Mouse (Mus musculus): ENCODE results near the gene Hjurp.

Gene Hjurp

DNA sequence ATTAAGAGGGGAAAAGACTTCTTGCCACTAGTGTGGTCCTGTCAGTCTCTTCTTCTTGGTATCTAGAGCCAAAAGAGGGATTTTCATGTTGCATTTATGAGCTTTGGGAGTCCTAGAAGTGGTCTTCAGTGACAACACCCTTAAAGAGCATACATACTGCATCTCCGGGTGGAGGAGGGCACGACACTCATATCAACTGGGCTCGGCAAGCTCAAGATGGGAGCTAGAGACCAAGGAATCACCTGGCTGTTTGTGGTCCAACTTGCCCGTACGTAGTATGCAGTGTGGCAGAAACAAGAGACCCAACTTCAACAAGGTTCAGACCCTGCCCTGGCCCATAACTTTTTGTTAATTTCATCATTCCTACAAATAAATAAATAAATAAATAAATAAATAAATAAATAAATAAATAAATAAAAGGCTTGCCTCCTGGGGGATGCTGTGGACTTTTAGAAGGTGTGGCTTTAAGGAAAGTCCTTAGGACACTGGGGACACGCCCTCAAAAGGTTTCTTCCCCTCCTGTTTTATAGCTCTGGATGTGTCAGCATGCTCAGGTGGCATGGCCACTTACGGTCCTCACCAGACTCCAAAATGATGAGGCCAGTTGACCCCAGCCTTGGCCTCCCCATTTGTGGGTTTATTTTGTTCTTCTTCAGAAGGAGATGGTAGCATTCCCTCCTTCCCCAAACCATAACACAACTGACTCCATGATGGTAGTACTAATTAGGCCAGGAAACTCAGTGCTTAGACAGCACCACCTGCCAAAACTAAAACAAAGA is 20.2 kb upstream of the Hjurp start:
- DNase-seq, result peak; percentile 1

DNA sequence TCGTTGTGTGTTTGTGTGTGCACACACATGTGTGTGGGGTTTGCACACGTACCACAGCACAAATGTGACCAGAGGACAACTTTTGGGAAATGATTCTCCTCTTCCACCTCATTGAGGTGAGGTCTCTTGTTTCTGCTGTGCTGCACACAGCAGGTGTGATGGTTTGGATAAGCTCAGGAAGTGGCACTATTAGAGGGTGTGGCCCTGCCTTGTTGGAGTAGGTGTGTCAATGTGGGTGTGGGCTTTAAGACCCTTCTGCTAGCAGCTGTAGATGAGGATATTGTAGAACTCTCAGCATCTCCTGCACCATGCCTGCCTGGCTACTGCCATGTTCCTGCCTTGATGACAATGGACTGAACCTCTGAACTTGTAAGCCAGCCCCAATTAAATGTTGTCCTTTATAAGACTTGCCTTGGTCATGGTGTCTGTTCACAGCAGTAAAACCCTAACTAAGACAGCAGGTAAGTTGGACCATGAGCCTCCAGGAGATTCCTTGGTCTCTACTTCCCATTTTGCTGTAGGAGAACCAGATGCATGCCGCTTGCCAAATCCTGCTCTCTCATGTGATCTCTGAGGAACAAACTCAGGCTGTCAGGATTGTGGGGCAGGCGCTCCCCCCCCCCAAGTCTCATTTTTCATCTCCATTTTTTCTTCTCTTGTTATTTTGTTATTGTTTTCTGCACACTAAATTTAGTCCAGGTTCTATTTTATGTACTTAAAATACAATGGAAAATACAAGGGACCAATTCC is 18.9 kb upstream of the Hjurp start:
- DNase-seq, result no peak

DNA sequence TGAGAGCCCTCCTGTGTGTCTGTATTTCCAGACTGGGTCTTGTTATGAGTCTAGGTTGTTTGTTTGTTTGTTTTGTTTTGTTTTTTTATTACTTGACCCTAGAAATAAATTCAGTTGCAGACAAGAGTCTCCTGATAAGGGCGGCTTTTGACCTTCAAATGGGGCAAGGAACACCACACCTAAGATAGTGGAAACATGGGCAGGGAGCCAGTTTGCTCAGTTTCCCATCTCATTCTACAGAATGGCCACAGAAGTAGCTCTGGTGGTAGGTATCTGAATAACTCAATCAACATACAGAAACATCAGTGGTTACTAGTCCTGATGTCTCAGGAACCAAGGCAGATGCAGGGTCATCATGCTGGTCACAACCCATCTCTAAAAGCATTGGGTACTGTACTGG is 17.2 kb upstream of the Hjurp start:
- DNase-seq, result no peak

DNA sequence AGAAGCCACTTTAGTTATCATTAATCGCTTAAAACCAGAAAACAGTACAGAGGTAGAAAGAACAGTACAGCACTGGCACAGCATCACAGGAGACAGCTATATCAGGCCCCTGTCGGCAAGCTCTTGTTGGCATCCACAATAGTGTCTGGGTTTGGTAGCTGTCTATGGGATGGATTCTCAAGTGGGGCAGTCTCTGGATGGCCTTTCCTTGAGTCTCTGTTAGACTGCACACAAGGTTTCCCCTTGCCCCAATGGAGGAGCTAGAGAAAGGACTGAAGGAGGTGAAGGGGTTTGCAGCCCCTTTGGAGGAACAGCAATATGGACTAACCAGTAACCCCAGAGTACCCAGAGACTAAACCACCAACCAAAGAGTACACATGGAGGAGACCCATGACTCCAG is 14.6 kb upstream of the Hjurp start:
- no peak for DNase-seq

DNA sequence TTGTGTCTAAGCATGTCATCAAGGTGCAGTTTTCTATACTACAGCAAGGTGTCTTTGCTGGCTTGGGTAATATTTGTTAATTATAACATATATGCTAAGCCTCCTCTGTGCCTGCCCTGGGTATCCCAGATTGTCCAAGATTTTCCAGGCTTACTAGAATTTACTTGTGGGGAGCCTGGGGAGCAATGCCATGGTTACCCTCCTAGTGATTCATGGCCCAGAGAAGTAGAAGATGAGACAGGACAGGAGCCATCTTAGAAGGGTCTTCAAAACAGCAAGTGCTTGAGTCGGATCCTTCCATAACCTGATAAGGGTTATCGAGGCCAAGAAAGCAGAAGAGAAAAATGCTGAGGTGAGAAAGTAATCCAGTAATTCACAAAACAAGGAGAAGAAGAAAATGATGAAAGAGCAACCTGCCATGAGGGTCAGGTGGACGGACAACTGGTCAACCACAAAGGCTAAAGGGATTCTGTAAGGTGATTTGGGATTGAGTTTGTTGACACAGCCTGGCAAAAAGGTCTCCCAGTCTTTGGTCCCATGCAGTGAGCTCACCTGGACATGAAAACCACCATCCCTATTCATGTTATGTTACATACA is 14.1 kb upstream of the Hjurp start:
- no peak for DNase-seq

DNA sequence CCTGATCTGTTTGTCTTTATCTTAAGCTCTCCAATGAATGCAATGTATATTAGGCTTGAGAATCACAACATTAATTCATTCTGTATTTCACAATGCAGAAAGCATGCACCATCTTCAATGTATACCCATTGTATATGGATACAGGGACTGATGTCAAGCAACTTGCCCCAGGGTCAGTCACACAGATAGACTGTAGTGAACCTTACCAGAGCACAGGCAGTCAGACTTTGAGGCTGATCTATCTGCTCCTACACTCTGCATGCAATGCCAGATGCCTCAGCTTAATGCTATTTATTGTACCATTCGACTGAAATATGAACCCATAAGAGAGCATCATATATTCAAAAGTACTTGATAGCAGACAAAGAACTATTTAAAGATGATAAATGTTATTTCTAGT is 13.1 kb upstream of the Hjurp start:
- no peak for DNase-seq

DNA sequence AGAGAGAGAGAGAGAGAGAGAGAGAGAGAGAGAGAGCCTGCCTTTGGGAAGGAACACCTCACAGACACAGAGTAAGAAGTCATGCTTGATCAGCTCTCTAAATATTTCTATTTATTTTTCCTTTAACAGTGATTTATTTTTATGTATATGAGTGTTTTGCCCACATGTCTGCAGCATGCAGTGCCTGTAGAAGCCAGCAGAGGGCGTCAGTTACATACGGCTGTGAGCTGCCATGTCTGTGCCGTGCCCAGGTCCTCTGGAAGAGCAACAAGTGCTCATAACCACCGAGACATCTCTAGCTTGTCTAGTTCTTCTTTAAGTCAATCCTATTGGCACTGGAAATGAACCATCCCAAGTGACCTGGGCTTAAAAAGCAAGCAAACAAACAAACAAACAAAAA is 12.5 kb upstream of the Hjurp start:
- peak; percentile 60 for DNase-seq

DNA sequence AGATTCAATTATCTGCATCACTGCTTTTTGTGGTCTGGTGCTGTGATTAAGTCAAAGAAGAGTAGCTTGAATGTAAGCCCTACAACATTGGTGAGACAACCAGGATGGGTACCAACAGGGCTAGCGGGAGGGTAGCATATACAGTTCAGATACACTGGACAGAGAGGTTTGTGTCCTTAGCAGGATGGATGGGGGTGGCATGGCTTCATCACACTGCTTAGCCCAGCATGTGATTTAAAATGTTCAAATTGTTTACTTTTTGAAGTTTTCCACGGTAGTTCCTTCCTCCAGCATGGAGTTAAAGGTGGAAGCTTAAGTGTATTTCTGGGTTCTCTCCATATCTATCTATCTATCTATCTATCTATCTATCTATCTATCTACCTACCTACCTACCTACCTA is 11.7 kb upstream of the Hjurp start:
- DNase-seq, result no peak

DNA sequence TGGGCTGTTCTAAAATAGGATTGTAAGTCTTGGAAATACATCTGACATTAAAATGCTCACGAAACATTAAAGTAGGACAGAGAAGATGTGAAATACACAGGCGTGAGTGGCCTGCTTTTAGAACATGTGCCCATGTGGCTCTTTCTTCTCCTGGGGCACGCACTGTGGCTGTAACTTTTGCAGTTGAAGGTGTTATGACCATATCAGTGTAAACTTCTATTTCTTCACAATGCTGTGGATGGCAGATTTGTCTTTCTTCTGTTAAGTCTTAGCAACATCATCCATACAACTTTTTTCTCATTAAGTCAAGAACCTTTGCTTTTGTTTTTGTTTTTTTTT is 11.3 kb upstream of the Hjurp start:
- DNase-seq, result no peak

DNA sequence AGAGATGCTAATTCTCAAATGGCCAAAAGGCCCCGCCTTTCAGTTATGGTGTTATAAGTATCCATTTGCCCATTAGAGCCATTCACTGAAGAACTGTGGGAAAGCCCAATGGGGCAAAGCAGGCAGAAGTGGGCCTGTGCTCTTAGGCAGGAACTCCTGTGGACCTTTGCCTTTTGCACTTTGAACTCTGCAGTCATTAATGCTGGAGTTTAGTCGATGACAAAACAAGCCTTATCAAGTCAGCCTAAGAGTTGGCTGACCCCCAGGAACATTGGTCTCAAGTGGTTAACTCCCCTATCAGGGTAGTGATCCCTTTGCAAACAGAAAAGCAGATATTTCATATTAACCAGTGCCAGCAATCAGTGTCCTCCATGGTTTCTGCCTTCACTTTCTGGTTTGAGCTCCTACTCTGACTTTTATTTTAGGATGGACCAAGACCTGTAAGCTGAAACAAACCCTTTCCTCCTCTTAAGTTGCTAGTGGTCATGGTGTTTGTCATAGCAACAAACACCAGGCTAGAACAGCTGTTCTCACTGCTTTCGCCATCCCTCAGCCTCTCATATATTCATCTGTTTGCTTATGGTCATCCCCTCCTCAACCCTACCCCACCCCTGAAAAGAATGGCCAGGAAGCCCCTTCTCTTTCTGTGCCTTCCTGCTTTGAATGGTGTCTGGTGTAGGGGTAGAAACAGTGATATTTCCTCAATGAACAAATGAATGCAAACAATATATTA is 10.8 kb upstream of the Hjurp start:
- DNase-seq, result no peak

DNA sequence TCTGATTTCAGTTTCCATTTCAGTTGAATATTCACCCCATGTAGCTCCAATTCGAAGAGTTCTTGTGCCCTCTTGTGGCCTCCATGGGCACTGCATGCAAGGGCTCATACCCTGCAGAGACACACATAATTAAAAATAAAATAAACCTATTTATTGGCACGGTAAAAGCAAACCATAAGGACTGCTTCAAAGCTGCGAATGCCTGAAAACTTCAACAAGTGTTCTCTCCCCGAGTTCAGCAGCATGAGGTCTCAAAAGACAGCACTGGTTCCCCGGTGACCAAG is 10.2 kb upstream of the Hjurp start:
- peak; percentile 69 for DNase-seq

DNA sequence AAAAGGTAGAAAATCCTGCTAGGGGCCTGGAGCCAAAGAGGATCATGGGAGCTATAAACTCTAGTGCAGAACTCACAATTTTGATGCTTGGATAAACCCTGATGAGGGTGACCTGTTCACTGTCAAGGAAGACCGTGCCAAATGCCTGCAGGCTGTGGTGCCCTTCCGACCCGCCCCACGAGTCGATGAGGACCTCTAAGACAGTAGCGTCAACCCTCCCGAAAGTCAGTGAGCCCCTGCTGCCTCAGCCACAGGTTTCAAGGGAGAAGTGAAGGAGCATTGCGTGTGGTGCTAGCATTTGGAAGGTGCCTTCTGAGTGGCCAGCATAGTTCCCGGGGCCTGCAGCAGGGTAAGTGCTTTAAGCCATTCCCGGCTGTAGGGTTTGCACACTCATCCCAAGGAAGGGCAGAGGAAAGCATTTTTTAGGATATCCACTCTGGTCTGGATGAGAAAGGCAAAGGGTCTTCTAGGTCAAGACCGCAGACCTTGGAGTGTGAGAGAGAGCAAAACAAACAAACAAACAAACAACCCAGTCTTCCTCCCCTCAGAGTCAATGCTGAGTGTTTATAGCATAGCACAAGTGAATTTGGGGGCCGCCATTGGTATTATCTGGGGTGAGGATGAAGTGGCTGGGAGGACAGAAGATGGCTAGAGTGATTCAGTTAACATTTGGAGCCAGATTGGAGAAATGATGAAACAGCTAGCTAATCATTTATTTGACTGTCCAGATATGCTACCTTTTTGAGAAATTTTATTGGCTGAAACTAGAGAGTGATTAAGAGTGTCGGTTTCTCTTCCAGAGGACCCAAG is 9.7 kb upstream of the Hjurp start:
- DNase-seq, result no peak

DNA sequence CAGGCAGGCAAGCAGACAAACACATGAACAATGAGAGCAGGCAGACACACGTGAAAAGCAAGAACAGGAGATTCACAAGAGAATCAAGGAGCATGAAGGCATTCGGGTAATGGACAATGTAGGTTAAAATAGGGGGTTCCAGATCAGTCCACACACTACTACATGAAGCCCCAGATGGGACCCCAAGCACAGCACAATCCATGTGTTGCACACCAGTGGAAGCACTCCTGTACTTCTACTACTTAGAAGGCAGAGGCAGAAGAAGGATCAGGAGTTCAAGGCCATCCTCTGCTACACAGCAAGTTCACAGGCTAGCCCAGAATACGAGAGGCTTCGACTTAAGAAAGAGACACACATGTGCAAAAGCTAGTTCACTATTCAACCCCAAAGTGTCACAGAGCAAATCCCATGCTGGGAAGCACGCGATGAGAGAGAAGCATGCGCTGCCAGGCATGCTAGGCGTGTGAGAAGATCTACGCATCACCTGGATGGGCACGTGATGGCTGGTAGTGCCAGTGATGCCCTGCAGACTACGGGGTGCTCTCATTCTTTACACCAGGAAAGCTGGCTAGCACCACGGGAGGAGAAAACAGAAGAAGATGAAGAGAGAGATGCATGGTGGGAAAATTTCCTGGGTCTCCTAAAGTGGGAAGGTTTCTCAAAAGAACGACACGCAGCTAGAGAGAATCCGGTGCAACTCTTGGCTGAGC is 8.9 kb upstream of the Hjurp start:
- DNase-seq, result no peak

DNA sequence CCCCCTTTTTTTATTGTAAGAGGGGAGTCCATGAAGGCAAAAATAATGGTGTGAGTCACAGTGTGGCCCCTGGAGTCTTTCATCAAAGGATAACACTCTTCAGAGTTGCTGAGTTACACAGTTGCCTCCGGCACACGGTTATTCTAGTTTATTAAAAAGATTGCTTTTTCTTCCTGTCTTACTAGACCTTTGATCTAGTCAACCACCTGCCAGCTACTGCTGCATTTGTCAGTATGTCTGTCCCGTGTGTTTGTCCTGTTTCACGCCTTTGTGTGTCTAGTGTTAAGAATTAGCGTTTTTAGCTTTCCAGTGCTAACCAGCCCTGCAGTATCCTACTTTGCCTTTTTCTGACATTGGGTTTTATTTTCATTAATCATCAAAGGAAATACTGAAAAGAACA is 8.2 kb upstream of the Hjurp start:
- DNase-seq, result no peak

DNA sequence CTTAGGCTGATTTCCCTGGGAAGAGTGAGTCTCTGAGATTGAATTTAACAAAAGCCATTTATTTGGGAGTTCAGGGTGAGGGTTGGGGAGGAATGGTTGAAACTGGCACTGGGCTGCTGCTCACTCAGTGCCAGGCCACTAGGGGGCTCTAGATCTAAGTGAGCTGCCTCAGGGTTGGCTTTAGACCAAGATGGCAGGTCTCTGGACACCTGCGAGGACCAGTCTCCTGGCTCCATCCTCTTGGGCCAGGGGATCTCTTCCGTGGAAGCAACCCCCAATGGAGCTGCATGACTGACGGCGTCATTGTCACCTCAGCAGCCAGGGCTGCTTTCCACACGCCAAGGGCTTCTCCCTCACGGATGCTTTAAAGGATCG is 7.5 kb upstream of the Hjurp start:
- DNase-seq, result peak; percentile 47

DNA sequence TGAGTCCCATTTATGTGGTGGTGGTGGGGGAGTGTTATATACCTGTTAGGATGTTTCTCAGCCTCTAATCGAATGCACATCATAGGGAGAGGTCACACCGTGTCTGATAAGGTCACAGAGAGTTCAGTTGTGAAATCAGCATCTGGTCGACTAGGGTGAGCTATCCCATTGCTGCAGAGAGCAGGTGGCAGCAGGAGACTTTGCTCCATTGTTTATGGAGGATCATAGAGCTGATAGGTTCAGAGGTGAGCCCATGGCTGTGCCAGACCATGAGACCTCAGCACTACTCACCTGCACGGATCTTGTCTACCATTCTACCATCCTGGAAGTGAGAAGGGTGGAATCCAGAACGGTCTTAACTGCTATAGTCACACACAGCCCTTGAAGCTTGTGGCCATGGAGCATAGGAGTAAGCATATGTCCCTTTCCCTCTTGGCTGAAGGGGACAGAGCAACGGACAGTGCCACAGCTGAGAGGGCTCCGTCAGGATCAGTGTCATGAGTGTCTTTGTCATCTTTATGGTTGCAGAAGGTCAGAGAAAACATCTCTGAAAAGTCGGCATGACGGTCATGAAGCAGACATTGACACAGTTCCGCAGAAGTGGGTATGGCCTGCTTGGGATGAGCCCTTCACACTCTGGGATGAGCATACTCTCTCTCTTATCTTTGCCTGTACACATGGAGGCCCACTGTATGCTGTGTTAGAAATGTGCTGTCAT is 7.0 kb upstream of the Hjurp start:
- DNase-seq, result no peak

DNA sequence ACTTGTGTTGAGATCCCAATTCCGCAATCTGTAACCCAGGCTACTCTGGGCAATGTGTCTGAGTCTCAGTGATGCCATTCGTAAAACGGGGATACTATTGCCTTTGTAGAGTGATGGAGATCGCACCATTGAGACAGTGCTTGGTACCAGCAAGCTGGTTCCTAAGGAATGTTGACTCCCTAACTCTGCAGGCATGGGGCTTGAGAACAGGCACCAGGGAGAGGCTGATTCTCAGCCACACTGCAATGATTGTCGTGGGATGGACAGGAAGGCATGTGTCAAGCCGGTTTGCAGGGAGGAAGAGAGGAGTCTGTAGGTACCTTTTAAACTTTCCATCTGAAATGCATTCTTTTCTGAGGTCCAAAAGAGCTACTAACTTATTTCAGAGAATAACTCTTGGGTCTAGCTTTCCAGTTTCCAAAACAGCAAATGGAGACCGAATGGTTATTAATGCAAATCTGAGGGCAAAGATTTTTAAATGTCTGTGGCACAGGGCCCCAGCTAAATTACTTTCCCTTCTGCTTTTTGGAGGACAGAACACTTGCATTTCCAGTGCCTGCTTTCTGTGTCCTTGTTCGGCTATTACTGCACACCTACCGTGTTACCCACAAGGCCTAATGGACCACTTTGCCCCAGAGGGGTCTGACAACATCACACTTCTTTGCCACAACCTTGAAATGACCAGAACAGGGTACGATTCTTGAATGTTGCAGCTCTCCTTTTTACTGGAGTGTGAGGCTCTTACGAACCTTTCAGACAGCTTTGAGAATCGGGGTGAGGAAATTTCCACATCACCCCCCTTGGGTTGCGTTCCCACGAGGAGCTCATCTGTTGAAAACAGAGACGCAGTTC is 6.2 kb upstream of the Hjurp start:
- no peak for DNase-seq

DNA sequence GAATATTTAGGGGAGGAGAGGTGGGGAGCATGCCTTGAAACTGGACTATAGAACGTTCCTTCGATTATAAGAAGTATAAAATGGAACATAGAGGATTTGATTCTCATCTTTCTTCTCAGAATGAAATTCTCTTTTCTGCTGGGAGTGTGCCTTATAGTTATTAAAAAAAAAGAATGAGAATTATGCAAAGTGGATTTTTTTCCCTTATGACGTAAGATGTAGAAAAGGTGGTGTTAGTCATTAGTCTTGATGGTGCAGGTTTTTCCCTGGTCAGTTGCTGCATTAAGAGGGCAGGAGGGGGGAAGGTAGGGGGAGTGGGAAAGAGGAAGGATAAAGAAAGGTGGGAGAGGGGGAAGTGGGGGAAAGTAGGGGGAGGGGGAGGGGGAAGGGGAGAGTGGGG is 4.9 kb upstream of the Hjurp start:
- DNase-seq, result no peak

DNA sequence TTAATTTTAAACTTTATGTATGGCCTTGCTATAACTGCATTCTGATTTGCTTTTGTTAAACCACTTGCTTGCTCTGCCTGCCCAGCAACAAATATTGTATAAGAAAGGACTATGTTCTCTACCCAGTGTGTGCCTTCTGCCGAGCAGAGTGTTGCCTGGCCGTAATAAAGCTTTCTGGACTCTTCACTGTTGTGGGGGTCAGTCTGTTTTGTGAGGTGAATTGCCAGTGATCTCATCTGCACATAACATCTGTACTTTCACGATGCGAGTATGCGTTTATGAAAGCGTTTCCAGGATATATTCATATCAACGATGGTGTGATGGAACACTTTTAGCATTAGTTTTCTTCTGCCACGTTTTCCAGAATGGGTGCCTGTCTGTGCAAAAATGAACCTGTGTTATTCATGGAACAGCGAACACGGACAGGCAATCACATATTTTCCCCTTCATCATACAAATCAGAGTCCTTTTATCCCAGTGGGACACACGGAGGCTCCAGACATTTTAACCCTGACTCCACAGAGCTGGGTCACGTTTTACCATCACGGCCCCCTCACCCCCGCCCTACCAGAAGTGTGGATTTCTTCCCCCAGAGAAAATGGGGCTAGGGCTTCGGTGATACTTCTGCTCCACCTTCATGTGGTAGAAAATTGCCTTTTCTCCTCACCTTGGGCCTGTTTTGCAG is 2.7 kb upstream of the Hjurp start:
- no peak for DNase-seq
